Mouse (Mus musculus) liver, embryonic 14.5 days (tissue): ENCODE measurements around the gene Sgms1.

Experiments
- CTCF ChIP-seq: IDR thresholded peaks from 2 replicates; pipeline ENCODE4 v1.5.1; 2016; ENCODE audit warnings: antibody characterized with exemption, low read depth, control low read depth
- EP300 ChIP-seq: IDR thresholded peaks from 2 replicates; pipeline ENCODE4 v1.6.1; 2016; ENCODE audit warnings: antibody characterized with exemption, low read depth

DNA sequence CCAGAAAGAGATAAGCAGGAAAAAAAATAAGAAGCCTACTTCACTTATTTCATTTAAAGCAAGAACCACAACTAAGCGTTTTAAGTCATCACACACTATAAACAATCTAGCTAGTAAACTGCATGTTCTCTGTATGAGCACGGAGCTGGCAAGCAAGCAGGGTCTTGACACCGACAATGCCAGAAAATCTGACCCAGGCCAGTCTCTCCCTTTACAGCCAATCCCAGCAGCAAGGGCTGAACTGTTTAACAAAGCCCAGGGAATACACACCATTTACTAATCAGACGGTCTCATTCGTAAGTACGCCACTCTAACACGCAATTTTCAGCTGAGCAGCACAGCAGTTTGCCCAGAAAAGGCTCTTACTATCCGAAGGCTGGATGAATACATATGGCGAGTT, 213.1 kb downstream of the Sgms1 start:
- no peak for TF ChIP-seq CTCF
- no peak for TF ChIP-seq EP300
